Mouse (Mus musculus) B cell, adult (primary cell): ENCODE results near the gene Prame. TPM values are rescaled to one million over a fixed set of nuclear protein-coding genes. Genes with fewer than 3 reads are reported as not detected.

ENCODE experiments used
- total RNA-seq: library from RNA; stranded (reverse); gene quantifications from 4 replicates; pipeline ENCODE4 v1.2.4, GENCODE M21; 2023; ENCODE audit not compliant: inconsistent age

Gene Prame
- total RNA-seq: not detected in 4 replicates

DNA sequence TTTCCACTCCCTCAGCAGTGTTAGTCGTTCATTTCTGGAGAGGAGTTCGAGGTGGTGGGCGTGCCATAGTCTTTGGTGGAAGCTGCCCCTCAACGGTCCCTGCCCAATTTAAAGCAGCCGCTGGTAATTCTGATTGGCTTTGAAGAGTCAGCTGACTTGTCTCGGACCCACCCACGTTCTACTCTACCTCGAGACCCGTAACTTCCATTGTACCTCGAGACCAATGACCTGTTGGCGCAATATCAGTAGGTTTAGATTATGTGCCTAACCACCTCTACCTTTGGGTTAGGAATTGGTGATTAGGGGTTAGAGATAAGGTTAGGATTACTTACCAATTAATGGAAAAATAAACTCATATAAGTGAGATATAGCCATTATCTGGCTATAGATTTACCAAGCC, at the start of gene Prame:
TSS of gene Prame (minus strand) at position 101 of the 400 bp plus-strand sequence.

DNA sequence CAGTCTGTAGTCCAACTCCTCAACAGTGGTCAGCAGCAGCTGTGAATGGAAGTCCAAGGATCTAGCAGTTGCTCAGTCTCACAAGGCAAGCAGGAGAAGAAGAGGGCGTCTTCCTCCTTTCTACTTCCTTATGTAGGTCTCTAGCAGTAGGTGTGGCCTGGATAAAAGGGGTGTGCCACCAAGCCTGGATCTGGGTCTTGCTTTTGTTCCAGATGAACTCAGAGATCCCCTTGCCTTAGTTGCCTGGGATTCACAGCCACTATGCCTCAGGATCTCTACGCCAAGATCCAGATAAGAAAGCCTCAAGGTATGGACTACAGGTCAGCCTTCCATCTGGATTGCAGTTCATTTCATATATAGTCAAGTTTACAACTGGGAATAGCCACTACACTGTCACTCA, 28.8 kb downstream of the Prame start, which contains the start of gene Nxf7:
TSS of gene Nxf7 (minus strand) at position 101 of the 400 bp plus-strand sequence.

Other genes starting within 250 kb of the Prame start
- not detected in 4 replicates for gene Gm7903, start 193.9 kb downstream of the Prame start, total RNA-seq
- not detected in 4 replicates for gene AV320801, start 133.1 kb downstream of the Prame start, total RNA-seq
- not detected in 4 replicates for gene Nxf7, start 28.9 kb downstream of the Prame start, total RNA-seq
- gene Tcp11x2, start 66.1 kb upstream of the Prame start, total RNA-seq: not detected in 4 replicates
- not detected in 4 replicates for gene Tmsb15a, start 97.6 kb upstream of the Prame start, total RNA-seq
- 28.9 to 31.8 TPM (median 30.6 TPM) in 4 replicates for gene Armcx5, start 115.0 kb upstream of the Prame start, total RNA-seq
- gene Gprasp1, start 115.0 kb upstream of the Prame start, total RNA-seq: 44.7 to 55.8 TPM (median 51.3 TPM) in 4 replicates
- 11.2 to 13.6 TPM (median 12.3 TPM) in 4 replicates for gene Bhlhb9, start 169.9 kb upstream of the Prame start, total RNA-seq
- gene Gprasp2, start 211.3 kb upstream of the Prame start, total RNA-seq: 7.7 to 13.8 TPM (median 11.8 TPM) in 4 replicates